Comparison of ENCODE assay signal across 28 mouse cellular contexts in genomic region chr6:142689673-142690072, GRCm38 (mm10). TPM values are rescaled to one million over a fixed set of nuclear protein-coding genes. Genes with fewer than 3 reads are reported as not detected.
DNase-seq lines count a peak whose midpoint lies in the region; ATAC-seq and TF ChIP-seq lines count a peak whose summit lies in the region.
"Had no signal": no experiment of that assay in that cellular context is flagged by ENCODE, and none has a peak within 500 bp of the region (broad histone marks: within the 10 kb centered on the region; RNA-seq: fewer than 3 reads in every experiment).

No protein-coding gene starts in this region.

- H3K9me3 ChIP-seq in heart, embryonic 11.5 days (replicated peaks; ENCODE audit: control insufficient read depth, low read length), result no peaks in the 10 kb centered on the region
- no peaks in the 10 kb centered on the region for H3K9me3 ChIP-seq in heart, embryonic 16.5 days (replicated peaks; ENCODE audit: control insufficient read depth, low read length)
- H3K9me3 ChIP-seq in forebrain, embryonic 16.5 days (ENCODE audit: control insufficient read depth, low read length), result no peaks in the 10 kb centered on the region
- H3K9me3 ChIP-seq in lung, postnatal 0 days (ENCODE audit: low read length), result no peaks in the 10 kb centered on the region
- H3K9me3 ChIP-seq: embryonic facial prominence, embryonic 13.5 days; forebrain, embryonic 10.5 days; forebrain, embryonic 15.5 days; kidney, embryonic 15.5 days; neural tube, embryonic 13.5 days had no signal

- no peak overlapping the region for H3K4me3 ChIP-seq in heart, embryonic 11.5 days (ENCODE audit: low read depth, low read length)
- no peak overlapping the region for H3K4me3 ChIP-seq in heart, embryonic 16.5 days (ENCODE audit: low read length)
- H3K4me3 ChIP-seq in forebrain, embryonic 16.5 days (replicated peaks; ENCODE audit: low read length), result no peak overlapping the region
- no peak overlapping the region for H3K4me3 ChIP-seq in lung, postnatal 0 days (ENCODE audit: low read depth, low read length)
- H3K4me3 ChIP-seq: embryonic facial prominence, embryonic 13.5 days; forebrain, embryonic 10.5 days; forebrain, embryonic 15.5 days; kidney, embryonic 15.5 days; myocyte; neural tube, embryonic 13.5 days had no signal

- no peaks in the 10 kb centered on the region for H3K27me3 ChIP-seq in heart, embryonic 11.5 days (ENCODE audit: control insufficient read depth, insufficient read depth, low read length)
- H3K27me3 ChIP-seq in heart, embryonic 16.5 days (ENCODE audit: control insufficient read depth, insufficient read depth, low read length), result no peaks in the 10 kb centered on the region
- no peaks in the 10 kb centered on the region for H3K27me3 ChIP-seq in forebrain, embryonic 16.5 days (replicated peaks; ENCODE audit: control insufficient read depth, insufficient read depth, low read length)
- no peaks in the 10 kb centered on the region for H3K27me3 ChIP-seq in lung, postnatal 0 days (replicated peaks; ENCODE audit: insufficient read depth, low read length)
- H3K27me3 ChIP-seq: embryonic facial prominence, embryonic 13.5 days; forebrain, embryonic 15.5 days; kidney, embryonic 15.5 days; neural tube, embryonic 13.5 days had no signal

- TF ChIP-seq EP300 in lung, postnatal 0 days (IDR thresholded peaks at IDR 0.05), result no peak

- H3K27ac ChIP-seq in heart, embryonic 11.5 days (ENCODE audit: low read depth, low read length), result peak overlapping the region; percentile 58
- peak overlapping the region; percentile 81 for H3K27ac ChIP-seq in heart, embryonic 16.5 days (ENCODE audit: low read length)
- H3K27ac ChIP-seq in forebrain, embryonic 16.5 days (ENCODE audit: low read length), result no peak overlapping the region
- no peak overlapping the region for H3K27ac ChIP-seq in lung, postnatal 0 days (ENCODE audit: low read length)
- H3K27ac ChIP-seq: embryonic facial prominence, embryonic 13.5 days; forebrain, embryonic 10.5 days; forebrain, embryonic 15.5 days; kidney, embryonic 15.5 days; liver, embryonic 14.5 days; neural tube, embryonic 13.5 days had no signal

- whole genome bisulfite sequencing in heart, embryonic 11.5 days (ENCODE audit: insufficient replicate concordance), result 53% methylated on average over 11 of the region's 11 CpGs
- 48% methylated on average over 11 of the region's 11 CpGs for WGBS in heart, embryonic 16.5 days
- WGBS in forebrain, embryonic 16.5 days, result 94% methylated on average over 11 of the region's 11 CpGs
- WGBS in lung, postnatal 0 days, result 81% methylated on average over 11 of the region's 11 CpGs

- peak; percentile 68 for DNase-seq in heart, adult 8-10 months (ENCODE audit: low spot score)
- DNase-seq in heart, postnatal 4 days, result peak; percentile 85
- no peak for DNase-seq in lung, postnatal 0 days (ENCODE audit: low spot score)
- no peak for DNase-seq in layer of hippocampus, adult 11-12 months (ENCODE audit: low spot score)
- DNase-seq in thymus, postnatal 14 days, result no peak
- DNase-seq: adrenal gland, postnatal 25 days; B cell, adult 2 months; cerebellum, adult 2 months; cerebellum, postnatal 25 days; kidney, adult 18-20 months; kidney, postnatal 36 days; layer of hippocampus, postnatal 36 days; left cerebral cortex, postnatal 4 days; liver; lung, adult 2 months; right cerebral cortex, postnatal 14 days had no signal

- TF ChIP-seq CTCF in lung, postnatal 0 days (IDR thresholded peaks at IDR 0.05), result no peak

- H3K36me3 ChIP-seq in heart, embryonic 11.5 days (ENCODE audit: control insufficient read depth, insufficient read depth, low read length), result peaks cover 9% of the 10 kb centered on the region
- peaks cover 30% of the 10 kb centered on the region for H3K36me3 ChIP-seq in heart, embryonic 16.5 days (ENCODE audit: control insufficient read depth, insufficient read depth)
- no peaks in the 10 kb centered on the region for H3K36me3 ChIP-seq in forebrain, embryonic 16.5 days (ENCODE audit: control insufficient read depth, insufficient read depth)
- no peaks in the 10 kb centered on the region for H3K36me3 ChIP-seq in lung, postnatal 0 days (ENCODE audit: insufficient read depth, low read length)
- H3K36me3 ChIP-seq: embryonic facial prominence, embryonic 13.5 days; forebrain, embryonic 10.5 days; forebrain, embryonic 15.5 days; kidney, embryonic 15.5 days; neural tube, embryonic 13.5 days had no signal

- ATAC-seq in heart, embryonic 11.5 days (replicated peaks; ENCODE audit: insufficient number of reproducible peaks, low FRiP score, low TSS enrichment), result peak; percentile 56
- ATAC-seq in heart, embryonic 16.5 days (replicated peaks; ENCODE audit: extremely low read depth, insufficient read depth, low FRiP score), result peak; percentile 93
- no peak for ATAC-seq in forebrain, embryonic 16.5 days
- no peak for ATAC-seq in lung, postnatal 0 days
- ATAC-seq: forebrain, embryonic 15.5 days; hindbrain, embryonic 16.5 days had no signal

- H3K9ac ChIP-seq in heart, embryonic 11.5 days (ENCODE audit: low read depth, low read length), result no peak overlapping the region
- H3K9ac ChIP-seq in heart, embryonic 16.5 days (ENCODE audit: low read length), result no peak overlapping the region
- no peak overlapping the region for H3K9ac ChIP-seq in forebrain, embryonic 16.5 days (replicated peaks; ENCODE audit: low read depth, low read length)
- H3K9ac ChIP-seq in lung, postnatal 0 days (replicated peaks; ENCODE audit: low read depth), result no peak overlapping the region
- H3K9ac ChIP-seq: embryonic facial prominence, embryonic 13.5 days; forebrain, embryonic 15.5 days; kidney, embryonic 15.5 days; liver, embryonic 14.5 days; neural tube, embryonic 13.5 days had no signal

- H3K4me1 ChIP-seq in heart, embryonic 11.5 days (ENCODE audit: control insufficient read depth, insufficient read depth, low read length), result peaks cover 7% of the 10 kb centered on the region
- H3K4me1 ChIP-seq in heart, embryonic 16.5 days (ENCODE audit: control insufficient read depth, insufficient read depth, low read length), result peaks cover 15% of the 10 kb centered on the region
- no peaks in the 10 kb centered on the region for H3K4me1 ChIP-seq in forebrain, embryonic 16.5 days (replicated peaks; ENCODE audit: control insufficient read depth, insufficient read depth, low read length)
- no peaks in the 10 kb centered on the region for H3K4me1 ChIP-seq in lung, postnatal 0 days (ENCODE audit: insufficient read depth, low read depth, low read length)
- H3K4me1 ChIP-seq: embryonic facial prominence, embryonic 13.5 days; forebrain, embryonic 10.5 days; forebrain, embryonic 15.5 days; neural tube, embryonic 13.5 days had no signal

- no peak overlapping the region for H3K4me2 ChIP-seq in heart, embryonic 11.5 days
- H3K4me2 ChIP-seq in heart, embryonic 16.5 days (ENCODE audit: low read depth, low read length), result no peak overlapping the region
- no peak overlapping the region for H3K4me2 ChIP-seq in forebrain, embryonic 16.5 days (ENCODE audit: low read length)
- no peak overlapping the region for H3K4me2 ChIP-seq in lung, postnatal 0 days (replicated peaks; ENCODE audit: low read depth, low read length)
- H3K4me2 ChIP-seq: embryonic facial prominence, embryonic 13.5 days; forebrain, embryonic 15.5 days; kidney, embryonic 15.5 days; midbrain, embryonic 11.5 days; neural tube, embryonic 13.5 days had no signal

RNA-seq across cellular contexts. Expression of gene Abcc9, which starts 12.4 kb away (rescaled TPM):
- total RNA-seq in heart, adult 8-10 months (2022), result 100 to 1,000 TPM; 229 to 268 (median 246) TPM
- 21.1 and 21.6 TPM in 2 replicates for polyA plus RNA-seq in heart, embryonic 11.5 days (2014; fragmentation: Nextera tagmentation; extraction: Ambion mirVana)
- polyA plus RNA-seq in heart, embryonic 16.5 days (2015; fragmentation: Nextera tagmentation; extraction: Ambion mirVana), result 16.3 and 16.7 TPM in 2 replicates
- total RNA-seq in heart, postnatal 4 days (2021), result 100 to 1,000 TPM; 180 to 189 TPM
- 2.7 and 3.2 TPM in 2 replicates for polyA plus RNA-seq in forebrain, embryonic 16.5 days (2015; fragmentation: Nextera tagmentation; extraction: Ambion mirVana)
- 2.0 and 2.4 TPM in 2 replicates for polyA plus RNA-seq in lung, postnatal 0 days (2015; fragmentation: Nextera tagmentation; extraction: Ambion mirVana)

Comparison
In these comparisons a context has a peak if more than half of its experiments do, and no peak if none do; other contexts are left out.
1. DNase-seq: peak in heart, adult 8-10 months (single experiment) and heart, postnatal 4 days (single experiment); none in lung, postnatal 0 days (single experiment), layer of hippocampus, adult 11-12 months (single experiment) and thymus, postnatal 14 days (single experiment).
2. ATAC-seq: peak in heart, embryonic 11.5 days (single experiment) and heart, embryonic 16.5 days (single experiment); none in forebrain, embryonic 16.5 days (single experiment) and lung, postnatal 0 days (single experiment).
3. H3K27ac ChIP-seq: peak in heart, embryonic 11.5 days (single experiment) and heart, embryonic 16.5 days (single experiment); none in forebrain, embryonic 16.5 days (single experiment) and lung, postnatal 0 days (single experiment).